Mouse (Mus musculus) G1E (cell line): ENCODE measurements around the gene Pitx1.

ENCODE experiments used
- CTCF ChIP-seq: IDR thresholded peaks from 2 replicates; pipeline ENCODE4 v1.5.1; 2012; ENCODE audit warnings: low read depth, low read length, inconsistent platforms, mixed read lengths
- POLR2AphosphoS5 ChIP-seq: IDR thresholded peaks from 2 replicates; pipeline ENCODE4 v1.6.1; 2012; ENCODE audit warnings: low read depth, low read length, inconsistent platforms; ENCODE audit not compliant: insufficient replicate concordance
- TAL1 ChIP-seq: conservative IDR thresholded peaks from 2 replicates; pipeline ENCODE4 v1.6.1; 2012; ENCODE audit warnings: low read depth, low read length, inconsistent platforms, mixed read lengths

GRCm38 (mm10) chr13:55809041-55809623 lies 26.9 kb downstream of the Pitx1 start:
- no peak for TF ChIP-seq CTCF
- TF ChIP-seq TAL1: no peak
- no peak for TF ChIP-seq POLR2AphosphoS5
